Mouse (Mus musculus): ENCODE data around the gene Mboat2.

- TF ChIP-seq CTCF (conservative IDR thresholded peaks at IDR 0.05; ENCODE audit: insufficient read depth, insufficient read length, low read depth, low read length) (no peak), POLR2A (IDR thresholded peaks at IDR 0.05; ENCODE audit: low read depth, low read length) (no peak)
These were observed 56.1 kb downstream of the Mboat2 start for GRCm38 (mm10) chr12:24886800-24887199.

All from kidney, adult 2 months (tissue).